Mouse (Mus musculus) kidney, adult 2 months (tissue): ENCODE data around the gene Ppig.
A peak's percentile ranks its signal among the peaks of the same experiment; 100 is the strongest.

Source experiments
- CTCF ChIP-seq: fragments of 200-500 bp; conservative IDR thresholded peaks from 2 replicates; pipeline ENCODE4 v1.5.1; 2011; ENCODE audit warnings: low read depth, mild to moderate bottlenecking, control low read depth, low read length, moderate library complexity, mixed read lengths; ENCODE audit not compliant: insufficient read depth, insufficient read length
- POLR2A ChIP-seq: fragments of 200-500 bp; IDR thresholded peaks from one replicate; pipeline ENCODE4 v1.6.1; 2011; ENCODE audit warnings: low read depth, low read length, control low read depth

DNA sequence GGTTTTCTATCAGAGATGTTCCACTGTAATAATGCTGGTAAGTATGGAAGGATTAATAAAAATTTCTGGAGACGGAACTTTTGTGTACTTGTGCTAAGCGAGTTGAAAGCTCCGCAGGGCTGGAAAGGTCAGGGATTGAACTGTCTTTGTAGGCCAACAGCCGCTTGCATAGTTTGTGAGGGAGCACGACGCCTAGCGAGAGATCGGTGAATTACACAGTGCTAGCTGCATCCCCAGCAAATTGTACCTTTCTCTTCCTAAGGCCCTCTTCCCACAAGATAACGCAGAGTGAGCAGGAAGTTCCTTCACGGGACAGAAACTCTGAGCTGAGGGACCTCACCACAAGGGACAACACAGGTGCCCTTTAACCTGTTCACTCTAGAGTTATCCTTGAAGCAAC lies 67.9 kb downstream of the Ppig start:
- peak; percentile 97 for TF ChIP-seq CTCF
- TF ChIP-seq POLR2A: no peak
